ENCODE assay signal across 8 mouse cellular contexts in genomic region chr5:57717238-57717905, GRCm38 (mm10). TPM values are rescaled to one million over a fixed set of nuclear protein-coding genes. Genes with fewer than 3 reads are reported as not detected.
DNase-seq lines count a peak whose midpoint lies in the region; ATAC-seq lines count a peak whose summit lies in the region.

No protein-coding gene starts in this region.

- peak; percentile 11; the same call in 1 of the 2 replicates for ATAC-seq in hindbrain, embryonic 13.5 days (ENCODE audit: low FRiP score)
- peak; percentile 37 for ATAC-seq in megakaryocyte, adult 5-6 weeks (ENCODE audit: poor library complexity, severe bottlenecking)

- peak overlapping the region; percentile 88 for H3K4me2 ChIP-seq in hindbrain, embryonic 13.5 days

- peak overlapping the region; percentile 94 for H3K27ac ChIP-seq in hindbrain, embryonic 13.5 days

- H3K4me1 ChIP-seq in hindbrain, embryonic 13.5 days (replicated peaks): peaks cover 30% of the 10 kb centered on the region

- H3K4me3 ChIP-seq in hindbrain, embryonic 13.5 days: peak overlapping the region; percentile 77

- H3K27me3 ChIP-seq in hindbrain, embryonic 13.5 days: 0 out of 2 replicates have a peak, but pooled peaks cover 14% of the 10 kb centered on the region

- no peaks in the 10 kb centered on the region for H3K9me3 ChIP-seq in hindbrain, embryonic 13.5 days

- peak; percentile 66 for DNase-seq in R1 (ENCODE audit: low read depth, low spot score)
- DNase-seq in cerebellum, adult 9-10 months: peak; percentile 15
- DNase-seq in frontal cortex, postnatal 14 days (ENCODE audit: low spot score in 2 of 2): peak; percentile 44 to 65
- peak; percentile 49 to 50 for DNase-seq in left cerebral cortex, adult 8-10 months (ENCODE audit: low spot score in 2 of 2)
- peak; percentile 68 for DNase-seq in right cerebral cortex, postnatal 14 days
- peak; percentile 53 for DNase-seq in yolk sac, embryonic 10.5 days (ENCODE audit: low spot score)

- H3K9ac ChIP-seq in hindbrain, embryonic 13.5 days: peak overlapping the region; percentile 88

- H3K36me3 ChIP-seq in hindbrain, embryonic 13.5 days: no peaks in the 10 kb centered on the region

- under 1% methylated on average over 53 of the region's 53 CpGs for WGBS in hindbrain, embryonic 13.5 days

RNA-seq across cellular contexts. Expression of gene Pcdh7, which starts 0.4 kb away (rescaled TPM):
- 20.0 and 22.6 TPM in 2 replicates for polyA plus RNA-seq in hindbrain, embryonic 13.5 days (2015; fragmentation: Nextera tagmentation; extraction: Ambion mirVana)
- 100 to 1,000 TPM; 135 to 161 (median 146) TPM for total RNA-seq in left cerebral cortex, adult 8-10 months (2022)
- total RNA-seq in megakaryocyte, adult 5-6 weeks (2015): 0.16 and 1.1 TPM in 2 replicates
- 0.26 TPM in 1 of 2 replicates, not detected in the other for total RNA-seq in megakaryocyte, adult 5-6 weeks (2017)

Comparison
In these comparisons a context has a peak if more than half of its experiments do, and no peak if none do; other contexts are left out.
1. Peak in every context shown above with its lines: DNase-seq, ATAC-seq, H3K4me3 ChIP-seq and H3K27ac ChIP-seq.
2. DNase-seq: peak in every context shown above with its lines; median percentile 68 in right cerebral cortex, postnatal 14 days; 66 in R1; 54 in frontal cortex, postnatal 14 days; 53 in yolk sac, embryonic 10.5 days; 50 in left cerebral cortex, adult 8-10 months; 15 in cerebellum, adult 9-10 months.
3. RNA of gene Pcdh7, which starts 0.4 kb away (total RNA-seq): 135 to 161 TPM in left cerebral cortex, adult 8-10 months; 0.16 to 1.1 TPM in megakaryocyte, adult 5-6 weeks; every median in the first group is over 10 times any median in the second.